Mouse (Mus musculus) megakaryocyte, embryonic 14.5 days (primary cell): ENCODE results near the gene Abca3.

Experiments used
- FLI1 ChIP-seq: IDR thresholded peaks from 2 replicates; pipeline ENCODE4 v1.6.1; 2012; ENCODE audit warnings: low read length, inconsistent platforms, mixed read lengths
- GATA1 ChIP-seq: IDR thresholded peaks from 3 replicates; pipeline ENCODE4 v1.6.1; 2012; ENCODE audit warnings: mixed read lengths, low read length, inconsistent platforms, borderline replicate concordance

GRCm38 (mm10) chr17:24454218-24454755 is 102.5 kb downstream of the Abca3 start:
- TF ChIP-seq GATA1: no peak
- no peak for TF ChIP-seq FLI1
